Mouse (Mus musculus): ENCODE data around the gene Snx4.

DNA sequence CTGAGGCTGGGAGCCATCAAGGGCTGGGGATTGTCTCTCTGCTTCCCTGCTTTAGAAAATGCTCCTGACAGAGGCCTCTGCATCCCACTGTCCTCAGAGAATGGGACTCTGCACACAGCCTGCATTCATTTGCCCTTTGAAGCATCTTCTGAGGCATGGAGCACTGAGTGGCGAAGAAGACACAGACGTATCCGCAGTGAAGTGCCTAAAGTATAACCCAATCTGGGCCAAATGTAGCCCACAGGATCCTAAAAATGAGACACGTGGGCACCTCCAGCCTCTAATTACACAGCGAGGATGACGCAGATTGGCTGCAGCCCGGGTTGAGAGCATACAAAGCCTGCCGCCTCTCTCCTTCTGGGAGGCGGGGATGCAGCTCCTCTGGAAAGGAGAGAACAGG, 93.1 kb downstream of the Snx4 start:
- TF ChIP-seq CTCF (IDR thresholded peaks at IDR 0.05; ENCODE audit: low read depth, low read length) (no peak), TAL1 (conservative IDR thresholded peaks at IDR 0.05; ENCODE audit: low read depth, low read length) (no peak), GATA1 (IDR thresholded peaks at IDR 0.05; ENCODE audit: borderline replicate concordance, low read length) (no peak), POLR2AphosphoS5 (IDR thresholded peaks at IDR 0.05; ENCODE audit: insufficient replicate concordance, low read depth, low read length) (no peak), GATA2 (IDR thresholded peaks at IDR 0.05; ENCODE audit: borderline replicate concordance, low read depth, low read length) (no peak)
